8 mouse cellular contexts compared by ENCODE assay signal in the genomic region with DNA sequence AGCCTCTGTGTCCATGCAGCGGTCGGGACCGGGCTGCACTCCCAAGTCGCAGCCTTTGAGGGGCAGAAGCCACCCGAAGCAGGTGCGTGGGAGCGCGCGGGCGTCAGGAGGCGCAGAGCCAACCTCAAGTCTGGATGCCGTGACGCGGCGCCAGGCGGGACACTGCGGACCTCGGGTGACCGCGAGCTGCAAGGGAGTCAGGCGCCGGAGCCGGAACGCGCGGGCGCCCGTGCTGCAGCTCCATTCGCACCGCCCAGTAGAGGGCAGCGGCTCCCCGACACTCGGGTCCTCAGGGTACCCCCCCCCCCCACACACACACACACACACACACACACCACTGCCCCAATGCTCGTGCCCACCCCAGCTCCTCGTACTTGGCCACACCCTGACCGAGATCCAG. TPM values are rescaled to one million over a fixed set of nuclear protein-coding genes. Genes with fewer than 3 reads are reported as not detected.
A peak's percentile ranks its signal among the peaks of the same experiment; 100 is the strongest.
DNase-seq lines count a peak whose midpoint lies in the region; ATAC-seq and TF ChIP-seq lines count a peak whose summit lies in the region.

No protein-coding gene starts in this region.

- peak; percentile 70 for TF ChIP-seq CTCF in hindbrain, postnatal 0 days (IDR thresholded peaks at IDR 0.05; ENCODE audit: low read depth)

- H3K27me3 ChIP-seq in hindbrain, postnatal 0 days (ENCODE audit: insufficient read depth, low read length) = 0 out of 2 replicates have a peak, but pooled peaks cover 8% of the 10 kb centered on the region

- H3K4me1 ChIP-seq in hindbrain, postnatal 0 days (ENCODE audit: insufficient read depth, low read length) = no peaks in the 10 kb centered on the region

- H3K9me3 ChIP-seq in hindbrain, postnatal 0 days (ENCODE audit: low read length) = no peaks in the 10 kb centered on the region

- H3K9ac ChIP-seq in hindbrain, postnatal 0 days (replicated peaks; ENCODE audit: low read length) = 0 out of 2 replicates have a peak overlapping the region, but pooled peaks have one; percentile 3

- peak overlapping the region; percentile 99 for H3K4me3 ChIP-seq in hindbrain, postnatal 0 days (ENCODE audit: low read length)

- ATAC-seq in hindbrain, postnatal 0 days = peak; percentile 15; the same call in 1 of the 2 replicates
- ATAC-seq in megakaryocyte progenitor cell, adult 5-6 weeks (replicated peaks; ENCODE audit: poor library complexity) = peak; percentile 57

- intact Hi-C loops in left cerebral cortex, postnatal 14 days (cut with DNase I) = loop anchor here (5.0 kb wide), 2 partner anchors 81 to 286 kb away; no protein-coding TSS in a partner anchor

- H3K27ac ChIP-seq in hindbrain, postnatal 0 days = no peak overlapping the region

- peak overlapping the region; percentile 100 for H3K4me2 ChIP-seq in hindbrain, postnatal 0 days (ENCODE audit: low read depth, low read length)

- DNase-seq in NIH3T3 (ENCODE audit: low read depth) = peak; percentile 57
- peak; percentile 89 to 93 for DNase-seq in cerebellum, postnatal 25 days
- DNase-seq in gastrocnemius, adult 8-10 months (ENCODE audit: low spot score in 2 of 2) = peak; percentile 50 to 67
- DNase-seq in hindbrain, postnatal 0 days (ENCODE audit: low spot score) = peak; percentile 78
- DNase-seq in left cerebral cortex, postnatal 14 days (ENCODE audit: low spot score in 2 of 2) = peak; percentile 57 to 70
- peak; percentile 72 for DNase-seq in right cerebral cortex, postnatal 14 days
- DNase-seq in urinary bladder, postnatal 25 days (ENCODE audit: low spot score) = peak; percentile 73

- no peaks in the 10 kb centered on the region for H3K36me3 ChIP-seq in hindbrain, postnatal 0 days (ENCODE audit: insufficient read depth, low read length)

- 0% methylated on average over 33 of the region's 36 CpGs for WGBS in hindbrain, postnatal 0 days

RNA-seq across cellular contexts. Expression of a gene that starts 1.5 kb away (rescaled TPM):
- total RNA-seq in gastrocnemius, adult 8-10 months (2022) = 10 to 100 TPM; 79.2 to 99.7 (median 92.2) TPM
- total RNA-seq in hindbrain, postnatal 0 days (2014; rRNA removed) = 132 and 137 TPM in 2 replicates
- 81.1 and 86.3 TPM in 2 replicates for polyA plus RNA-seq in hindbrain, postnatal 0 days (2015; fragmentation: Nextera tagmentation; extraction: Ambion mirVana)
- 100 to 1,000 TPM; 116 to 150 TPM for total RNA-seq in left cerebral cortex, postnatal 14 days (2021)
- total RNA-seq in megakaryocyte progenitor cell, adult 5-6 weeks (2015) = 110 and 118 TPM in 2 replicates
- 104 and 116 TPM in 2 replicates for total RNA-seq in megakaryocyte progenitor cell, adult 5-6 weeks (2017)
